Mouse (Mus musculus) stomach, embryonic 14.5 days (tissue): ENCODE data around the gene Esrrg. TPM values are rescaled to one million over a fixed set of nuclear protein-coding genes. Genes with fewer than 3 reads are reported as not detected.

Source experiments
- ATAC-seq: fragments of 200-750 bp; cut with Nextera tagmentation; 2 replicates; pipeline ENCODE4 v1.8.0; 2017; ENCODE audit warnings: low read depth, moderate TSS enrichment; ENCODE audit not compliant: insufficient number of reproducible peaks, insufficient read depth, low FRiP score
- H3K27ac ChIP-seq: fragments of 300-500 bp; sonication (generic); 2 replicates; pipeline ENCODE4 v1.5.1; 2014; ENCODE audit warnings: mild to moderate bottlenecking, low read length, moderate library complexity, mixed read lengths
- H3K27me3 ChIP-seq: fragments of 300-500 bp; sonication (generic); 2 replicates; pipeline ENCODE4 v1.6.1; 2014; ENCODE audit warnings: low read length, control low read depth, mixed read lengths; ENCODE audit not compliant: control insufficient read depth, insufficient read depth
- H3K36me3 ChIP-seq: fragments of 300-500 bp; sonication (generic); 2 replicates; pipeline ENCODE4 v1.6.1; 2014; ENCODE audit warnings: mild to moderate bottlenecking, control low read depth, low read length, moderate library complexity, mixed read lengths; ENCODE audit not compliant: control insufficient read depth, insufficient read depth
- H3K4me1 ChIP-seq: fragments of 300-500 bp; sonication (generic); 2 replicates; pipeline ENCODE4 v1.6.1; 2014; ENCODE audit warnings: low read length, control low read depth, mixed read lengths; ENCODE audit not compliant: control insufficient read depth, insufficient read depth
- H3K4me2 ChIP-seq: fragments of 300-500 bp; sonication (generic); replicated peaks from 2 replicates; pipeline ENCODE4 v1.6.1; 2014; ENCODE audit warnings: low read depth, low read length, control low read depth
- H3K4me3 ChIP-seq: fragments of 300-500 bp; sonication (generic); 2 replicates; pipeline ENCODE4 v1.5.1; 2014; ENCODE audit warnings: low read depth, low read length, control low read depth
- H3K9ac ChIP-seq: fragments of 300-500 bp; sonication (generic); replicated peaks from 2 replicates; pipeline ENCODE4 v1.6.1; 2014; ENCODE audit warnings: low read depth, mild to moderate bottlenecking, control low read depth, low read length, moderate library complexity, mixed read lengths
- H3K9me3 ChIP-seq: fragments of 300-500 bp; sonication (generic); 2 replicates; pipeline ENCODE4 v1.6.1; 2016; ENCODE audit warnings: low read depth, low read length, control low read depth; ENCODE audit not compliant: control insufficient read depth
- WGBS: fragments of 180-500 bp; shearing (Covaris S2); extraction: QIAGEN DNeasy Blood & Tissue Kit; methylation state at CpG from one replicate; pipeline ENCODE4 v1.1.7; 2014; 5-methylcytosine and 5-hydroxymethylcytosine counted together
- polyA plus RNA-seq: library from polyadenylated mRNA; unstranded; fragments of >200 nt; fragmentation: Nextera tagmentation; extraction: Ambion mirVana; gene quantifications from 2 replicates; pipeline ENCODE4 v1.2.1, GENCODE M21; 2014

Gene Esrrg
- polyA plus RNA-seq, 1 experiment from 2014 or later, result 12.5 TPM

- Histone ChIP-seq H3K36me3 (no peaks in the 10 kb centered on the region), H3K4me1 (no peaks in the 10 kb centered on the region), H3K27me3 (no peaks in the 10 kb centered on the region), H3K9me3 (no peaks in the 10 kb centered on the region), H3K4me3 (no peak overlapping the region), H3K9ac (no peak overlapping the region), H3K4me2 (no peak overlapping the region), H3K27ac (no peak overlapping the region)
- WGBS, result 82% methylated on average over 8 of the region's 8 CpGs
- ATAC-seq, result no peak
Measured at GRCm38 (mm10) chr1:187888142-187888541, 279.6 kb downstream of the Esrrg start.

GRCm38 (mm10) chr1:187889096-187889495, 280.5 kb downstream of the Esrrg start:
- no peak for ATAC-seq
- Histone ChIP-seq H3K4me3 (no peak overlapping the region), H3K27ac (no peak overlapping the region), H3K4me2 (no peak overlapping the region), H3K36me3 (no peaks in the 10 kb centered on the region), H3K27me3 (no peaks in the 10 kb centered on the region), H3K9me3 (no peaks in the 10 kb centered on the region), H3K9ac (no peak overlapping the region), H3K4me1 (no peaks in the 10 kb centered on the region)
- WGBS, result 93% methylated on average over 4 of the region's 4 CpGs

- H3K27me3 ChIP-seq, result no peaks in the 10 kb centered on the region
- no peaks in the 10 kb centered on the region for H3K4me1 ChIP-seq
- ATAC-seq, result no peak
- no peaks in the 10 kb centered on the region for H3K36me3 ChIP-seq
- no peak overlapping the region for H3K4me3 ChIP-seq
- no peak overlapping the region for H3K27ac ChIP-seq
- H3K9ac ChIP-seq, result no peak overlapping the region
- WGBS, result 79% methylated on average over 9 of the region's 9 CpGs
- H3K4me2 ChIP-seq, result no peak overlapping the region
- H3K9me3 ChIP-seq, result no peaks in the 10 kb centered on the region
Measured at GRCm38 (mm10) chr1:187891262-187891661, 282.7 kb downstream of the Esrrg start.

GRCm38 (mm10) chr1:187895459-187895858, 286.9 kb downstream of the Esrrg start:
- Histone ChIP-seq H3K27ac (no peak overlapping the region), H3K36me3 (no peaks in the 10 kb centered on the region), H3K9me3 (no peaks in the 10 kb centered on the region), H3K9ac (no peak overlapping the region), H3K4me2 (no peak overlapping the region), H3K27me3 (no peaks in the 10 kb centered on the region), H3K4me1 (no peaks in the 10 kb centered on the region), H3K4me3 (no peak overlapping the region)
- 53% methylated on average over 1 of the region's 1 CpGs for WGBS
- ATAC-seq, result no peak

- 77% methylated on average over 3 of the region's 3 CpGs for WGBS
- Histone ChIP-seq H3K27ac (no peak overlapping the region), H3K9me3 (no peaks in the 10 kb centered on the region), H3K9ac (no peak overlapping the region), H3K4me3 (no peak overlapping the region), H3K36me3 (no peaks in the 10 kb centered on the region), H3K4me2 (no peak overlapping the region), H3K4me1 (no peaks in the 10 kb centered on the region), H3K27me3 (no peaks in the 10 kb centered on the region)
- ATAC-seq, result no peak
Measured at GRCm38 (mm10) chr1:187896291-187896690, 287.7 kb downstream of the Esrrg start.

- Histone ChIP-seq H3K9me3 (no peaks in the 10 kb centered on the region), H3K36me3 (no peaks in the 10 kb centered on the region), H3K4me1 (no peaks in the 10 kb centered on the region), H3K27me3 (no peaks in the 10 kb centered on the region), H3K27ac (no peak overlapping the region), H3K4me3 (no peak overlapping the region), H3K9ac (no peak overlapping the region), H3K4me2 (no peak overlapping the region)
- 71% methylated on average over 7 of the region's 7 CpGs for WGBS
- peak; percentile 85 for ATAC-seq
Measured at GRCm38 (mm10) chr1:187896910-187897309, 288.3 kb downstream of the Esrrg start.

GRCm38 (mm10) chr1:187899541-187899940, 290.9 kb downstream of the Esrrg start:
- no peak overlapping the region for H3K9ac ChIP-seq
- H3K27me3 ChIP-seq, result no peaks in the 10 kb centered on the region
- no peaks in the 10 kb centered on the region for H3K36me3 ChIP-seq
- H3K27ac ChIP-seq, result no peak overlapping the region
- ATAC-seq, result no peak
- WGBS, result 60% methylated on average over 4 of the region's 4 CpGs
- H3K4me3 ChIP-seq, result no peak overlapping the region
- no peaks in the 10 kb centered on the region for H3K9me3 ChIP-seq
- no peaks in the 10 kb centered on the region for H3K4me1 ChIP-seq
- no peak overlapping the region for H3K4me2 ChIP-seq

- 20% methylated on average over 6 of the region's 6 CpGs for WGBS
- H3K27me3 ChIP-seq, result no peaks in the 10 kb centered on the region
- no peak for ATAC-seq
Measured at GRCm38 (mm10) chr1:187900756-187901155, 292.2 kb downstream of the Esrrg start.

GRCm38 (mm10) chr1:187902176-187902575, 293.6 kb downstream of the Esrrg start:
- H3K27ac ChIP-seq, result no peak overlapping the region

More at GRCm38 (mm10) chr1:187900756-187901155, 292.2 kb downstream of the Esrrg start:
- no peak overlapping the region for H3K27ac ChIP-seq
- H3K9me3 ChIP-seq, result no peaks in the 10 kb centered on the region
- H3K4me1 ChIP-seq, result no peaks in the 10 kb centered on the region
- H3K4me3 ChIP-seq, result no peak overlapping the region
- no peak overlapping the region for H3K9ac ChIP-seq
- no peaks in the 10 kb centered on the region for H3K36me3 ChIP-seq
- no peak overlapping the region for H3K4me2 ChIP-seq

More at GRCm38 (mm10) chr1:187902176-187902575, 293.6 kb downstream of the Esrrg start:
- Histone ChIP-seq H3K27me3 (no peaks in the 10 kb centered on the region), H3K4me2 (no peak overlapping the region), H3K36me3 (no peaks in the 10 kb centered on the region), H3K4me1 (no peaks in the 10 kb centered on the region), H3K9ac (no peak overlapping the region), H3K9me3 (no peaks in the 10 kb centered on the region), H3K4me3 (no peak overlapping the region)
- WGBS, result 16% methylated on average over 3 of the region's 3 CpGs
- peak; percentile 33; the same call in 1 of the 2 replicates for ATAC-seq
